Comparison of ENCODE assay signal across 9 mouse cellular contexts in the genomic region with DNA sequence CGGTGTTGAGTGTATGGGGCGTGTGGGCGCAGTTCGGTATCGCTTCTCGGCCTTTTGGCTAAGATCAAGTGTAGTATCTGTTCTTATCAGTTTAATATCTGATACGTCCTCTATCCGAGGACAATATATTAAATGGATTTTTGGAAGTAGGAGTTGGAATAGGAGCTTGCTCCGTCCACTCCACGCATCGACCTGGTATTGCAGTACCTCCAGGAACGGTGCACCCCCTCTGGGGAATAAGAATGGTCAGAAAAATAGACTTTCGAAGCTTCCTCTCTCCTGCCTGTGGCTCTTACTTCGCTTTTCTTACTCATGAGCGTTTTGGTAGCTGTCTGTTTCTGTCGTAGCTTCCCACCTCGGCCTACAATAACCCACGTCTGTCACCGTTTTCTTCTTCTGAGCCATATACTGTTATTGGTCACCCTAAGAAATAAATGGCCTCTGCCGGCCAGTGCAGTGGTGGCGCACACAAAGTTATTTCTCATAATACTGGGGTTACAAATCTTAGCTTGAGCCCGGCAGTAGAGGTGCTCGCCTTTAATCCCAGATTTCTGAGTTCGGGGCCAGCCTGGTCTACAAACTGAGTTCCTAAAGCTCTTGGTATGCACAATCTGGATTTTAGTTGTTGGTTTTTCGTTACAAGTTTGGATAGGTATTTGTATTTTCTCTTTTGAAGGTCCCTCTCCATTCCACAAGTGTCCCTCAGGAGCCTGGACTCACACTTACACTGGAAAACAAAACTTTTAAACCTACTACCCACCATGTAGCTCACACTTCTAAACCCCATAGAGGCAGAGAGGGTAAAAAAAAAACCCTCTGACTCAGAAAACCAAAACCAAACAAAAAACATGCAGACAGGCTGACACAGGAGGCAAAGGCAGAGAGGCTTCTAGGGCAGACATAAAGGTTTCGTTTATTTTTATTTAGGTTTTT. TPM values are rescaled to one million over a fixed set of nuclear protein-coding genes. Genes with fewer than 3 reads are reported as not detected.
DNase-seq lines count a peak whose midpoint lies in the region; ATAC-seq and TF ChIP-seq lines count a peak whose summit lies in the region.
"Not testable (repeated sequence)": the region's sequence is repeated elsewhere in the genome, so short reads cannot be mapped to it uniquely, and the experiment has no call there.
"Had no signal": no experiment of that assay in that cellular context is flagged by ENCODE, and none has a peak within 500 bp of the region (broad histone marks: within the 10 kb centered on the region; RNA-seq: fewer than 3 reads in every experiment).

No protein-coding gene starts in this region.

- not testable (repeated sequence) for H3K4me1 ChIP-seq in forebrain, embryonic 16.5 days (replicated peaks; ENCODE audit: control insufficient read depth, insufficient read depth, low read length); lung, embryonic 16.5 days (replicated peaks; ENCODE audit: control insufficient read depth, insufficient read depth, low read length); neural tube, embryonic 13.5 days (replicated peaks)
- H3K4me1 ChIP-seq in hindbrain, embryonic 13.5 days (replicated peaks): peaks cover 12% of the 10 kb centered on the region; the same call in 1 of the 2 replicates

- not testable (repeated sequence) for H3K27me3 ChIP-seq in Patski; forebrain, embryonic 16.5 days (replicated peaks; ENCODE audit: control insufficient read depth, insufficient read depth, low read length); hindbrain, embryonic 13.5 days; lung, embryonic 16.5 days (ENCODE audit: control insufficient read depth, insufficient read depth, low read depth, low read length); neural tube, embryonic 13.5 days

- peak overlapping the region; percentile 81 for H3K27ac ChIP-seq in forebrain, embryonic 16.5 days (ENCODE audit: low read length)
- H3K27ac ChIP-seq in hindbrain, embryonic 13.5 days: peak overlapping the region; percentile 86
- H3K27ac ChIP-seq in lung, embryonic 16.5 days (ENCODE audit: low read length): peak overlapping the region; percentile 66
- peak overlapping the region; percentile 87 for H3K27ac ChIP-seq in neural tube, embryonic 13.5 days (replicated peaks)

- in situ Hi-C loops in Patski (cut with MboI; ENCODE audit: low pct_unique_long_range_greater_than_20kb): not testable (repeated sequence)

- not testable (repeated sequence) for H3K4me3 ChIP-seq in forebrain, embryonic 16.5 days (replicated peaks; ENCODE audit: low read length); hindbrain, embryonic 13.5 days; lung, embryonic 16.5 days (ENCODE audit: low read length); neural tube, embryonic 13.5 days

- peak overlapping the region; percentile 42 for H3K4me2 ChIP-seq in forebrain, embryonic 16.5 days (ENCODE audit: low read length)
- H3K4me2 ChIP-seq in hindbrain, embryonic 13.5 days: peak overlapping the region; percentile 49
- peak overlapping the region; percentile 53; the same call in 1 of the 2 replicates for H3K4me2 ChIP-seq in lung, embryonic 16.5 days (ENCODE audit: low read depth, low read length)
- peak overlapping the region; percentile 54 for H3K4me2 ChIP-seq in neural tube, embryonic 13.5 days

- not testable (repeated sequence) for TF ChIP-seq CTCF in Patski (IDR thresholded peaks at IDR 0.05)

- DNase-seq in Patski (ENCODE audit: low read depth, low spot score): not testable (repeated sequence)
- peak; percentile 58 to 59 for DNase-seq in cerebellum, postnatal 10 days
- peak; percentile 40 to 50 for DNase-seq in layer of hippocampus, postnatal 10 days (ENCODE audit: low spot score in 2 of 2)
- peak; percentile 30 for DNase-seq in thymus, postnatal 25 days

- not testable (repeated sequence) for H3K36me3 ChIP-seq in forebrain, embryonic 16.5 days (ENCODE audit: control insufficient read depth, insufficient read depth); hindbrain, embryonic 13.5 days; lung, embryonic 16.5 days (ENCODE audit: control insufficient read depth, insufficient read depth, low read length); neural tube, embryonic 13.5 days

- WGBS in forebrain, embryonic 16.5 days: 6% methylated on average over 13 of the region's 26 CpGs
- WGBS in hindbrain, embryonic 13.5 days: 7% methylated on average over 14 of the region's 26 CpGs
- WGBS in lung, embryonic 16.5 days: 6% methylated on average over 13 of the region's 26 CpGs
- 7% methylated on average over 14 of the region's 26 CpGs for WGBS in neural tube, embryonic 13.5 days

- not testable (repeated sequence) for H3K9me3 ChIP-seq in forebrain, embryonic 16.5 days (ENCODE audit: control insufficient read depth, low read length); hindbrain, embryonic 13.5 days; lung, embryonic 16.5 days (ENCODE audit: control insufficient read depth, low read length); neural tube, embryonic 13.5 days

- POLR2A ChIA-PET in Patski (lab: Charles Lee): interaction anchor here (0.6 to 0.9 kb wide), 3 partner anchors 8 to 278 kb away, joined by 3 to 5 read pairs (median 3); no protein-coding TSS in a partner anchor

- ATAC-seq in Patski: peak; percentile 48
- peak; percentile 76 for ATAC-seq in forebrain, embryonic 16.5 days
- peak; percentile 81 for ATAC-seq in hindbrain, embryonic 13.5 days (ENCODE audit: low FRiP score)
- ATAC-seq in lung, embryonic 16.5 days (ENCODE audit: low read depth): peak; percentile 82
- ATAC-seq in neural tube, embryonic 13.5 days (ENCODE audit: low read depth): peak; percentile 75

- CTCF ChIA-PET in Patski (lab: Charles Lee): interaction anchor here (1.3 kb wide), 1 partner anchor 46 kb away, joined by 3 read pairs; no protein-coding TSS in a partner anchor

- H3K9ac ChIP-seq in forebrain, embryonic 16.5 days (replicated peaks; ENCODE audit: low read depth, low read length): peak overlapping the region; percentile 47
- peak overlapping the region; percentile 68; the same call in 1 of the 2 replicates for H3K9ac ChIP-seq in hindbrain, embryonic 13.5 days
- H3K9ac ChIP-seq in lung, embryonic 16.5 days (ENCODE audit: low read length): 0 out of 2 replicates have a peak overlapping the region, but pooled peaks have one; percentile 64
- peak overlapping the region; percentile 59 for H3K9ac ChIP-seq in neural tube, embryonic 13.5 days

RNA-seq across cellular contexts. Expression of a gene that starts 15.0 kb away (rescaled TPM):
- polyA plus RNA-seq in Patski (2021): 18.0 TPM
- polyA plus RNA-seq in forebrain, embryonic 16.5 days (2015; fragmentation: Nextera tagmentation; extraction: Ambion mirVana): 21.9 and 32.2 TPM in 2 replicates
- 15.5 and 18.9 TPM in 2 replicates for polyA plus RNA-seq in hindbrain, embryonic 13.5 days (2015; fragmentation: Nextera tagmentation; extraction: Ambion mirVana)
- total RNA-seq in layer of hippocampus, postnatal 10 days (2021): 1 to 10 TPM; 4.2 to 7.7 TPM
- polyA plus RNA-seq in lung, embryonic 16.5 days (2015; fragmentation: Nextera tagmentation; extraction: Ambion mirVana): 52.0 and 52.1 TPM in 2 replicates
- polyA plus RNA-seq in neural tube, embryonic 13.5 days (2015; fragmentation: Nextera tagmentation; extraction: Ambion mirVana): 16.0 and 16.4 TPM in 2 replicates

RNA-seq across cellular contexts. Expression of a gene that starts 23.4 kb away (rescaled TPM):
- 9.7 TPM for polyA plus RNA-seq in Patski (2021)
- polyA plus RNA-seq in forebrain, embryonic 16.5 days (2015; fragmentation: Nextera tagmentation; extraction: Ambion mirVana): 36.5 and 42.2 TPM in 2 replicates
- polyA plus RNA-seq in hindbrain, embryonic 13.5 days (2015; fragmentation: Nextera tagmentation; extraction: Ambion mirVana): 8.0 and 10.7 TPM in 2 replicates
- 10 to 100 TPM; 12.1 to 13.3 TPM for total RNA-seq in layer of hippocampus, postnatal 10 days (2021)
- 6.8 and 7.4 TPM in 2 replicates for polyA plus RNA-seq in lung, embryonic 16.5 days (2015; fragmentation: Nextera tagmentation; extraction: Ambion mirVana)
- 18.1 and 19.8 TPM in 2 replicates for polyA plus RNA-seq in neural tube, embryonic 13.5 days (2015; fragmentation: Nextera tagmentation; extraction: Ambion mirVana)

RNA-seq across cellular contexts. Expression of a gene that starts 42.9 kb away (rescaled TPM):
- not detected for polyA plus RNA-seq in Patski (2021)
- not detected in 2 replicates for polyA plus RNA-seq in forebrain, embryonic 16.5 days (2015; fragmentation: Nextera tagmentation; extraction: Ambion mirVana)
- polyA plus RNA-seq in hindbrain, embryonic 13.5 days (2015; fragmentation: Nextera tagmentation; extraction: Ambion mirVana): not detected in 2 replicates
- total RNA-seq in layer of hippocampus, postnatal 10 days (2021): not detected
- not detected in 2 replicates for polyA plus RNA-seq in lung, embryonic 16.5 days (2015; fragmentation: Nextera tagmentation; extraction: Ambion mirVana)
- polyA plus RNA-seq in neural tube, embryonic 13.5 days (2015; fragmentation: Nextera tagmentation; extraction: Ambion mirVana): not detected in 2 replicates
- total RNA-seq: layer of hippocampus, postnatal 36 days had no signal

RNA-seq across cellular contexts. Expression of a gene that starts 59.9 kb away (rescaled TPM):
- 12.5 TPM for polyA plus RNA-seq in Patski (2021)
- 1.9 and 2.4 TPM in 2 replicates for polyA plus RNA-seq in forebrain, embryonic 16.5 days (2015; fragmentation: Nextera tagmentation; extraction: Ambion mirVana)
- 3.4 and 4.1 TPM in 2 replicates for polyA plus RNA-seq in hindbrain, embryonic 13.5 days (2015; fragmentation: Nextera tagmentation; extraction: Ambion mirVana)
- total RNA-seq in layer of hippocampus, postnatal 10 days (2021): 1 to 10 TPM; 2.7 to 3.6 TPM
- 4.7 and 7.1 TPM in 2 replicates for polyA plus RNA-seq in lung, embryonic 16.5 days (2015; fragmentation: Nextera tagmentation; extraction: Ambion mirVana)
- 3.5 and 4.9 TPM in 2 replicates for polyA plus RNA-seq in neural tube, embryonic 13.5 days (2015; fragmentation: Nextera tagmentation; extraction: Ambion mirVana)
